Mouse (Mus musculus) skeletal muscle tissue, adult 2 months (tissue): ENCODE measurements around the gene B230217C12Rik.
A peak's percentile ranks its signal among the peaks of the same experiment; 100 is the strongest.
"Not testable (repeated sequence)": the region's sequence is repeated elsewhere in the genome, so short reads cannot be mapped to it uniquely, and the experiment has no call there.

Experiments
- DNase-seq: peaks from one replicate; pipeline ENCODE4 v3.0.0-alpha.2; 2012; ENCODE audit warnings: low read depth, low spot score

The B230217C12Rik gene

GRCm38 (mm10) chr11:97866091-97866888 is 25.7 kb downstream of the B230217C12Rik start:
- DNase-seq: no peak

GRCm38 (mm10) chr11:97867591-97867990 is 27.0 kb downstream of the B230217C12Rik start:
- DNase-seq: no peak

DNA sequence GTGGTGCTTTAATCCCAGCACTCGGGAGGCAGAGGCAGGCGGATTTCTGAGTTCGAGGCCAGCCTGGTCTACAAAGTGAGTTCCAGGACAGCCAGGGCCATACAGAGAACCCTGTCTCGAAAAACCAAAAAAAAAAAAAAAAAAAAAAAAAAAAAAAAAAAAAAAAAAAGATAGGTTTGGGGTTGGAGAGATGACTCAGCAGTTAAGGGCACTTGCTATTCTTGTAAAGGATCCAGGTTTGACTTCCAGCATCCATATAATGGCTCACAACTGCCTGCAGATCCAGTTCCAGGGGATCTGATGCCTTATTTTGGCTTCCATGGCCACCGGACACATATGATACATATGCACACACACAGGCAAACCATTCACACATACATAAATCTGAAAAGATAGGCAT is 31.8 kb downstream of the B230217C12Rik start:
- DNase-seq: not testable (repeated sequence)

DNA sequence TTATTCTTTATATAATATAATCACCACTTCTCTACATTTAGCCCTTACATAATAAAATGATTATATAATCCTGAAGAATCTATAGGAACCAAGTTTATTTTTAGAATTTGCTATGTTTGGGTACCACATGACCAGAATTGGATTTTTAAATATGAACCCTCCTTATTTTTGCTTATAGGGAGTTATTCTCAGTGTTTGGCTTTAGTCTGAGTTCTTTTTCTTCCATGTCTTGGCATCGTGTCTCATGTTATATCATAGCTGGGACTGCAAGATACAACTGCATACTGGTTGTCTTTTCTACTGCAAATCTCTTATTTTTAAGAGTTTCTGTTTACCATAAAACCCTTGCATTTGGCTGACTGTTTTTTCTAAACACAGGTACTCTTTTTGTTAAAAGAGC is 33.8 kb downstream of the B230217C12Rik start:
- DNase-seq: no peak

DNA sequence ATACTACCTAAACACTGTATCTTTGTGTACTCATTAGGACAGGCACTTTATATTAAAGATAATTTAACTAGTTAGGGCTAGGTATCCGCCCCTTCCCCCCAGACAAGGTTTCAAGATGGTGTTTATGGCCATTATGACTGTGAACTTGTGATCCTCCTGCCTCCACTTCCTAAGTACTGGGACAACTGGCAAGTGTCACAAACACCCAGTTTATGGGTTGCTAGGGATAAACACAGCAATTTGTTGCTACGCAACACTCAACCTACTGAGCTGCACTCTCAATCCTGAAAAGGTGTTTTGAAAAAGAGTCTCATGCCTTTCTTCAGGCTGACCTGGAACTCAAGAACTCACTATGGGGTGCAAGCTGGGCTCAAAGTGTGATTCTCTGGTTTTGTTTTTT is 36.8 kb downstream of the B230217C12Rik start:
- DNase-seq: no peak

GRCm38 (mm10) chr11:97880362-97880761 is 39.8 kb downstream of the B230217C12Rik start:
- no peak for DNase-seq

- peak; percentile 39 for DNase-seq
Observed at GRCm38 (mm10) chr11:97883542-97883917, 43.0 kb downstream of the B230217C12Rik start.

- DNase-seq: peak; percentile 94
Observed at GRCm38 (mm10) chr11:97883918-97884600, 43.5 kb downstream of the B230217C12Rik start, which contains the start of gene Fbxo47. Gene Fbxo47, minus strand, starts transcription at chr11:97884154.

- DNase-seq: no peak
Observed at GRCm38 (mm10) chr11:97884601-97885185, 44.1 kb downstream of the B230217C12Rik start.

DNA sequence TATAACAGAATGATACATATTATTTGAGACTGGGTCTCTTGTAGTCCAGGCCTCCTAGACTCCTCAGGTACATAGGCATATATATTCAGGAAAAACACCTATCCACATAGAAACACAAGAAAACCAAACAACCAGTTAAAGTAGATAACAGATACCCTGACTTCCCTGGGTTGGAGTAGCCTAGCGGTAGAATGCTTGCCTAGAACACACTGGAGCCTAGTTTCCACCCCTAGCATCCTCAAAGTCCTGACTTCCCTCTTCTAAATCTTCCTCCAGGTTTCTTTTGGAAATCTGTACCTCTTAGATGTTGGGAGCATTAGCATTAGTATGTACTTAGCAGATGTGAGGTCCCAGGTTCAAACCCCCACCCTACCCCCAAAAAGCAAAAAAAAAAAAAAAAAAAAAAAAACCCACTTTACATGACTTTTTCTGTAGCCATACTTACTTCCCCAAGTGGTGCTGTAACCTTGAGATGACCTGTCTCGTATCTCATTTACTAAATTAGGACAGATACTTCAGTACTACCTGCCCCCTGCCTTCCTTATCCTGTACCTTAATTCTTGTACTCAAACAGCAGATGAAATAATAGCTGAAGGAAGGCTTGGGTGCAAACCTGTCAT is 44.8 kb downstream of the B230217C12Rik start:
- no peak for DNase-seq

- DNase-seq: no peak
Observed at GRCm38 (mm10) chr11:97891821-97892220, 51.2 kb downstream of the B230217C12Rik start.
